Mouse (Mus musculus) forebrain, embryonic 14.5 days (tissue): ENCODE results near the gene Dgkq. TPM values are rescaled to one million over a fixed set of nuclear protein-coding genes. Genes with fewer than 3 reads are reported as not detected.
A peak's percentile ranks its signal among the peaks of the same experiment; 100 is the strongest.
"Not testable (repeated sequence)": the region's sequence is repeated elsewhere in the genome, so short reads cannot be mapped to it uniquely, and the experiment has no call there.

Experiments
- ATAC-seq: fragments of 200-750 bp; cut with Nextera tagmentation; 2 replicates; pipeline ENCODE4 v1.8.0; 2017; ENCODE audit warnings: mild to moderate bottlenecking, moderate library complexity
- DNase-seq: peaks from one replicate; pipeline ENCODE4 v3.0.0-alpha.2; 2015; ENCODE audit warnings: low spot score
- H3K27ac ChIP-seq: fragments of 300-500 bp; sonication (generic); 2 replicates; pipeline ENCODE4 v1.5.1; 2014; ENCODE audit warnings: low read depth, mild to moderate bottlenecking, control low read depth, low read length, moderate library complexity
- H3K27me3 ChIP-seq: fragments of 300-500 bp; sonication (generic); replicated peaks from 2 replicates; pipeline ENCODE4 v1.6.1; 2014; ENCODE audit warnings: low read length, control low read depth, mixed read lengths; ENCODE audit not compliant: control insufficient read depth, insufficient read depth
- H3K36me3 ChIP-seq: fragments of 300-500 bp; sonication (generic); 2 replicates; pipeline ENCODE4 v1.6.1; 2014; ENCODE audit warnings: low read length, control low read depth; ENCODE audit not compliant: control insufficient read depth, insufficient read depth
- H3K4me1 ChIP-seq: fragments of 300-500 bp; sonication (generic); 2 replicates; pipeline ENCODE4 v1.6.1; 2014; ENCODE audit warnings: antibody characterized with exemption, low read length, control low read depth; ENCODE audit not compliant: control insufficient read depth, insufficient read depth
- H3K4me2 ChIP-seq: fragments of 300-500 bp; sonication (generic); 2 replicates; pipeline ENCODE4 v1.6.1; 2014; ENCODE audit warnings: mild to moderate bottlenecking, control low read depth, low read length
- H3K4me3 ChIP-seq: fragments of 300-500 bp; sonication (generic); 2 replicates; pipeline ENCODE4 v1.5.1; 2014; ENCODE audit warnings: low read depth, low read length, control low read depth
- H3K9ac ChIP-seq: fragments of 300-500 bp; sonication (generic); 2 replicates; pipeline ENCODE4 v1.6.1; 2014; ENCODE audit warnings: mild to moderate bottlenecking, low read length, control low read depth, moderate library complexity
- H3K9me3 ChIP-seq: fragments of 300-500 bp; sonication (generic); replicated peaks from 2 replicates; pipeline ENCODE4 v1.6.1; 2016; ENCODE audit warnings: low read length, control low read depth, mixed read lengths; ENCODE audit not compliant: control insufficient read depth
- WGBS: fragments of 180-500 bp; shearing (Covaris S2); extraction: QIAGEN DNeasy Blood & Tissue Kit; methylation state at CpG from one replicate; pipeline ENCODE4 v1.1.7; 2014; 5-methylcytosine and 5-hydroxymethylcytosine counted together
- polyA plus RNA-seq: library from polyadenylated mRNA; unstranded; fragments of >200 nt; fragmentation: Nextera tagmentation; extraction: Ambion mirVana; gene quantifications from 2 replicates; pipeline ENCODE4 v1.2.1, GENCODE M21; 2014

The Dgkq gene
- polyA plus RNA-seq, 1 experiment from 2014 or later = 9.1 TPM

DNA sequence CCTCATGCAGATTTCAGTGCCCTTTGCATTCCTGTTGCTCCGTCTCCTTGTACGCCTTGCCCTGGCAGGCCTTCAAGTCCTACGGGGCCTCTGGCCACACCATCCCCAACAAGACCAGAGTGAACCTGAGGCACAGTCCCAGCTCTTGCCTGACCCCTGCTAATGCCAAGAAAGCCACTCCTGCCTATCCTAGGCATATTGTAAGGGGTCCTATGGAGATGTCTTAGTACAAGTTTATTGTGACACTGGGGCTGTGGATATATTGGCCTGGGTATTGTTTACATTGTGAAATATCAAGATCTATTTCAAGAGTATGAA, 23.2 kb downstream of the Dgkq start:
- 94% methylated on average over 3 of the region's 3 CpGs for WGBS
- no peak overlapping the region for H3K27ac ChIP-seq
- H3K36me3 ChIP-seq = peaks cover 60% of the 10 kb centered on the region
- no peaks in the 10 kb centered on the region for H3K9me3 ChIP-seq
- DNase-seq (no peak), ATAC-seq (no peak)
- no peak overlapping the region for H3K4me2 ChIP-seq
- H3K4me1 ChIP-seq = no peaks in the 10 kb centered on the region
- H3K9ac ChIP-seq = no peak overlapping the region
- no peaks in the 10 kb centered on the region for H3K27me3 ChIP-seq
- no peak overlapping the region for H3K4me3 ChIP-seq

DNA sequence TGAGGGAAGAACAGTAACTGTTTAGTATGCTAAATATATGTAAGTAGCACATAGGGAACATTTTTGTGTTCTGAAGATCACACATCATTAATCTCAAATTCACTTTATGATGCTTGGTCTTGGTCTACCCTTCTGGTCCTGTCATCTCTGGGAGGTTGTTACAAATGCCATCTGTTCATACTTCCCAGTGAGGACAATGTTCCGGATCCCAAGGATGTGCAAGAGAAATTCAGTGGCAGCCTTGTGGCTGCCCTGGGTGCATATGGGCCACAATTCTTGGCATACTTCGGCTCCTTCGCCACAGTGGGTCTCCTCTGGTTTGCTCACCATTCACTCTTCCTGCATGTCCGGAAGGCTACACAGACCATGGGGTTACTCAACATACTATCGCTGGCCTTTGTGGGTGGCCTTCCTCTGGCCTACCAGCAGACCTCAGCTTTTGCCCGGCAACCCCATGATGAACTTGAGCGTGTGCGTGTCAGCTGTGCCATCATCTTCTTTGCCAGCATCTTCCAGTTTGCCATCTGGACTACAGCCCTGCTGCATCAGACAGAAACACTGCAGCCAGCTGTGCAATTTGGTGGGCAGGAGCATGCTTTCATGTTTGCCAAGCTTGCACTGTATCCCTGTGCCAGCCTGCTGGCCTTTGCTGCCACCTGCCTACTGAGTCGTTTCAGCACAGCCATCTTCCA, 23.7 kb downstream of the Dgkq start:
- ATAC-seq (peak; percentile 29; the same call in 1 of the 2 replicates), DNase-seq (no peak)
- no peak overlapping the region for H3K9ac ChIP-seq
- peaks cover 60% of the 10 kb centered on the region for H3K36me3 ChIP-seq
- no peaks in the 10 kb centered on the region for H3K4me1 ChIP-seq
- 93% methylated on average over 9 of the region's 9 CpGs for WGBS
- H3K9me3 ChIP-seq = no peaks in the 10 kb centered on the region
- no peak overlapping the region for H3K27ac ChIP-seq
- no peak overlapping the region for H3K4me2 ChIP-seq
- no peak overlapping the region for H3K4me3 ChIP-seq
- H3K27me3 ChIP-seq = no peaks in the 10 kb centered on the region

DNA sequence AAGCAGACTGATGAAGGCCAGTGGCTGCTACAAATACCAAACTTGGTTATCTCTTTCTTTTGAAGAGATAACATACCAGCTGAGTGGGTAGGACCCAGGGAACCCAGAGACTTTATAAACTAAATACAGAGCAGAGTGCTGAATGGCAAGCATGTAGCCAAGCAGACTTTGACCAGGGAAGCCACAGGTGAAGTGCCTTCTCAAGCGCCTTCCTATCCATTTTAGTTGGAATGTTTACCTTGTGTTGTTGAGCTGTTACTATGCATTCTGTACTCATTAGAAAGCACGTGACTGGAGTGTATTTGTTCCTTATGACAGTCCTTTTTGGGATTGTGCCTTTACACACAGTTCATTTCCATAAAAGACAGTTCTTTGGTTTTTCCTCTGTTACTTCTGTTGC, 25.8 kb downstream of the Dgkq start:
- Histone ChIP-seq H3K9ac (no peak overlapping the region), H3K27ac (no peak overlapping the region), H3K4me3 (no peak overlapping the region), H3K4me2 (no peak overlapping the region), H3K9me3 (no peaks in the 10 kb centered on the region), H3K4me1 (no peaks in the 10 kb centered on the region), H3K27me3 (no peaks in the 10 kb centered on the region), H3K36me3 (peaks cover 45% of the 10 kb centered on the region)
- 79% methylated on average over 2 of the region's 2 CpGs for WGBS
- no peak for ATAC-seq
- DNase-seq = no peak

DNA sequence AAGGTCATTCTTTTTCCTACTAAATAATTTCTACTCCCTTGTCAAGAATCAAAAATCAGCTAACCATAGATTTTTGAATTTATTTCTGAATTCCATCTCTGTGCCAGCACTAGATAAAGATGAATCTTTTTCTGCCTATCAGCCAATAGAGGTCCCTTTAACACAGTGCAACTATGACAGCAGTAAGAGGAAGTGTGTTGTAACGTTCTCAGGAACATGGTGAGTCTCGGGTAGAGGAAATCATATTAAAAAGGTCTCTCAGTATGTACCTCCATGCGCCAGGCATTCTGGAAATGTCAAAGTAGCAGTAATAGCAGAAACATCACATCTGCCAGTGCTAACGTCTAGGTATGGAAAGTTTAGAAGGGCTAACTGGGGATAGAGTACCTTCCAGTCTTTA, 33.3 kb downstream of the Dgkq start:
- Histone ChIP-seq H3K27ac (no peak overlapping the region), H3K4me1 (no peaks in the 10 kb centered on the region), H3K4me3 (no peak overlapping the region), H3K9ac (no peak overlapping the region), H3K27me3 (no peaks in the 10 kb centered on the region), H3K4me2 (no peak overlapping the region), H3K36me3 (peaks cover 8% of the 10 kb centered on the region; the same call in 1 of the 2 replicates), H3K9me3 (no peaks in the 10 kb centered on the region)
- 81% methylated on average over 4 of the region's 4 CpGs for WGBS
- no peak for DNase-seq
- no peak for ATAC-seq

DNA sequence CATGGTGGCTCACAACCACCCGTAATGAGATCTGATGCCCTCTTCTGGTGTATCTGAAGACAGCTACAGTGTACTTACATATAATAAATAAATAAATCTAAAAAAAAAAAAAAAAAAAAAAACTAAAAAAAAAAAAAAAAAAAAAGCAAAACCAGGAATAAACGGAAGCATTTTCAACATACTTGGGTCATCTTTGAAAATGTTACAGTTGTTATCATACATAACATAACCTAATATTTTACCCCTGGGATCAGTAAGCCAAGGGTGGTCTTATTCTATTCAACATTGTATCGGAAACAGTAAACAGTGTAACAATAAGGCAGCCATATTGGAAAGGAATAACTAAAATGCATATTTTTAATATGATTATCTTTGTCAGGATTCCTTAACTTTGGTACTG, 35.4 kb downstream of the Dgkq start:
- ATAC-seq, H3K9me3 ChIP-seq, H3K27ac ChIP-seq, H3K4me3 ChIP-seq, H3K4me1 ChIP-seq, H3K27me3 ChIP-seq, H3K9ac ChIP-seq, H3K36me3 ChIP-seq, H3K4me2 ChIP-seq, DNase-seq: not testable (repeated sequence)
- over 99% methylated on average over 2 of the region's 3 CpGs for WGBS

DNA sequence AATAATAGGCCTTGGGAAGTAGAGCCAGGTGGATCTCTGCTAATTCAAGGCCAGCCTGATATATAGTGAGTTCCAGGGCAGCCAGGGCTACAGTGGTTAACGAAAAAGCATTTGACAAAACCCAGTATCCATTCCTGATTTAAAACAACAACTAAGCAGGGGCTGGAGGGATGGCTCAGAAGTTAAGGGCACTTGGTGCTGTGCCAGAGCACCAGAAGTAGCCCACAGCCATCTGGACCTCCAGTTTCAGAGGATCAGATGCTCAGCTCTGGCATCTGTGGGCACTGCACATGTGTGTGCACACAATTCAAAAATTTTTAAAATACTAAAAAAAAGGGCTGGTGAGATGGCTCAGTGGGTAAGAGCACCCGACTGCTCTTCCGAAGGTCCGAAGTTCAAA, 35.8 kb downstream of the Dgkq start:
- H3K27me3 ChIP-seq = no peaks in the 10 kb centered on the region
- no peak for ATAC-seq
- H3K4me1 ChIP-seq = peaks cover 10% of the 10 kb centered on the region
- no peak overlapping the region for H3K9ac ChIP-seq
- no peak overlapping the region for H3K4me3 ChIP-seq
- H3K36me3 ChIP-seq = 0 out of 2 replicates have a peak, but pooled peaks cover 3% of the 10 kb centered on the region
- H3K9me3 ChIP-seq = no peaks in the 10 kb centered on the region
- no peak for DNase-seq
- 95% methylated on average over 4 of the region's 4 CpGs for WGBS
- no peak overlapping the region for H3K27ac ChIP-seq
- no peak overlapping the region for H3K4me2 ChIP-seq

DNA sequence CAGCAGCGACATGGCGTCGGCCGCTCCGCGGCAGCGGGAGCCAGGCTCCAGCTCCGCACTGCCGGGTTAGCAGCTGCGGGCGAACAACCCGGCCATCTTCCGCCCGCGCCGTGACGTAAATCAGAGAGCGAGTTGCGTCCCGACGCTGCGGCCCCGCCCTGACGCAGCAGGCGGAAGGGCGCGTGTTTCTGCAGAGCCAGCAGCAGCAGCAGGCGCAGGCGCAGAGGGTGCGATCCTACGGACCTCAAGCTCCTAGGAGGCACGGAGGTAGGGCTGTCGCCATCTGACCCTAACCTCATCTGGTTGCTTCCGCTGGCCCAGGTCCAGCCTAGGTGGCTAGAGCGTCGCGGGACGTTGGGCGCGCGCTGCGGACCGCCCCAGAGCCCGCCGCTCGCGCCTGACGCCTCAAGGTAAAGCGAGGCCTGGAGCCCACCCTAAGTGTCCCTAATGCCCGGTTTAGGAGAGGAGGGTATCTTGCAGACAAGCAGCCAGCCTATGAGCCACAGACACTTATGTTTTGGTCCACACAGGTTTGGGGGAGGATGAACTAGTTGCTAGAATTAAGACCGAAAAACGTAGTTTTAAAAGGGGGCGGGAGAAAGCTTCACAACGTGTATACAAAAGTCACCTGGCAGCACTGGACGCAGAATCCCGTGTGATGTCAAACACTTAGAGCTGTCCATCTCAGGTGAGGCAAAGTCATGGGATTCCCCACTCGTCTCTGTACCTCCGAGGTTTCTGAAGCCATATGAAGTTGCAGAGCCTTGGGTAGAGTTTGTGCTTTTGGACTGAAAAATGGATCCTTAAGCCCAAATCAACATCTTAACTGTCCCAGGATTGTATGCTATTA, 39.6 kb downstream of the Dgkq start, which contains the start of the genes Gak and Tmem175:
Gene Gak (minus strand): TSS at position 122 of the 850 bp plus-strand sequence.
Gene Tmem175 (plus strand): TSS at position 137 of the 850 bp plus-strand sequence.
- ATAC-seq (peak; percentile 98), DNase-seq (peak; percentile 98)
- H3K27me3 ChIP-seq = no peaks in the 10 kb centered on the region
- H3K27ac ChIP-seq = peak within 1 kb of the TSS; percentile 89
- H3K4me2 ChIP-seq = peak within 1 kb of the TSS; percentile 90
- H3K9ac ChIP-seq = peak within 1 kb of the TSS; percentile 93
- H3K36me3 ChIP-seq = no peaks in the 10 kb centered on the region
- under 1% methylated on average over 58 of the region's 58 CpGs for WGBS
- H3K4me1 ChIP-seq = peaks cover 18% of the 10 kb centered on the region
- H3K4me3 ChIP-seq = peak within 1 kb of the TSS; percentile 87
- no peaks in the 10 kb centered on the region for H3K9me3 ChIP-seq

DNA sequence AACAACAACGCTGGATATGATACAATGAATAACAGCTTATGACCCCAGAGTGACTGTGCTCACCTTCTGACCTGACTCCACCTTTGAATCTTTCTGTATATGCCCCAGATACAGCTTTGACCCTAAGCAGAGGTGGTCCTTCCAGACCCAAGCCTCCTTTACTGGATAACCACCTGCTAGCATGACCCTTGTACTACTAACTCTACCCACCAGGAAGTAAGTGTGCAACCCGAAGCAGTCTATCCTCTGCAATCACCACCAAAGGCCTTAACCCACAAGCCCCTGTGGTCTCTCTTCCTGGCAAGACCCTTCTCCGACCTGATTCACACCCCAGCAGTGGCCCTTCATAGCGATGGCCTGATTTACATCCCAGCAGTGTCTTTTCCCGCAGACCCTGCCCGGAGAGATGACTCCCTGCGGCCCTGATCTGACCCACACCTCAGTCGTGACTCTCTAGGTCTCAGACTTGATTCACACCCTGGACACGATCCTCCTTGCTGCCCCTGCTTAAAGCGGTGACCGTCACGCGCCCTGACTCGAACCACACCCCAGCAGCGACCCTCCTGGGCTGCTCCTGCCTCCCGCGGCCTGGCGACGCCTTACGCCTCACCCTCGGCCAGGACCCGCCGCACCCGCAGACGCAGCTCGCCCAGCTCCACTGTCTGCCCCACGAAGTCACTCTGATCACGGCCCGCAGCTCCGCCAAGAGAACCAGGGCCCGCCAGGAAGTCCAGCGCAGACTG, 40.4 kb downstream of the Dgkq start:
- Histone ChIP-seq H3K4me1 (peaks cover 18% of the 10 kb centered on the region), H3K4me2 (peak overlapping the region; percentile 90), H3K27me3 (no peaks in the 10 kb centered on the region), H3K27ac (peak overlapping the region; percentile 89), H3K9me3 (no peaks in the 10 kb centered on the region), H3K9ac (peak overlapping the region; percentile 93), H3K4me3 (peak overlapping the region; percentile 87), H3K36me3 (peaks cover 7% of the 10 kb centered on the region)
- peak; percentile 84 for ATAC-seq
- 2% methylated on average over 32 of the region's 32 CpGs for WGBS
- DNase-seq = no peak
